Mouse (Mus musculus) c-Kit-positive CD71-negative TER-119-negative erythroid progenitor cells, embryonic 14.5 days (primary cell): ENCODE measurements at regions not wholly inside any gene's neighbourhood (a gene's known extent, or its start where the extent isn't known, plus 50 kb on each side); places are given as distances from the start of the nearest gene placed in this dataset.

Experiments
- DNase-seq: peaks from one replicate; pipeline ENCODE4 v3.0.0-alpha.2; 2013; ENCODE audit warnings: low read depth

- no peak for DNase-seq
Observed at GRCm38 (mm10) chr14:99713069-99713830, 414.8 kb downstream of the Klf5 start.

- DNase-seq, result no peak
Observed at GRCm38 (mm10) chr14:99733474-99734199, 435.1 kb downstream of the Klf5 start.

GRCm38 (mm10) chr14:99734200-99734567 is 435.7 kb downstream of the Klf5 start:
- no peak for DNase-seq

GRCm38 (mm10) chr14:99743625-99744297 is 445.3 kb downstream of the Klf5 start:
- no peak for DNase-seq

- no peak for DNase-seq
Observed at GRCm38 (mm10) chr14:99745209-99745608, 446.7 kb downstream of the Klf5 start.

- DNase-seq, result no peak
Observed at GRCm38 (mm10) chr14:99748166-99748565, 449.7 kb downstream of the Klf5 start.

- DNase-seq, result no peak
Observed at GRCm38 (mm10) chr14:99749308-99750305, 451.1 kb downstream of the Klf5 start.

- no peak for DNase-seq
Observed at GRCm38 (mm10) chr14:99758045-99758444, 459.6 kb downstream of the Klf5 start.

GRCm38 (mm10) chr14:99763336-99763735 is 464.8 kb downstream of the Klf5 start:
- DNase-seq, result no peak

GRCm38 (mm10) chr14:99771009-99771408 is 472.5 kb downstream of the Klf5 start:
- DNase-seq, result no peak

- DNase-seq, result no peak
Observed at GRCm38 (mm10) chr14:99772774-99773423, 474.4 kb downstream of the Klf5 start.

GRCm38 (mm10) chr14:99778477-99778876 is 480.0 kb downstream of the Klf5 start:
- no peak for DNase-seq

- DNase-seq, result no peak
Observed at GRCm38 (mm10) chr14:99778957-99779356, 480.5 kb downstream of the Klf5 start.

GRCm38 (mm10) chr14:99783646-99784045 is 485.2 kb downstream of the Klf5 start:
- no peak for DNase-seq

- DNase-seq, result no peak
Observed at GRCm38 (mm10) chr14:99785106-99785505, 486.6 kb downstream of the Klf5 start.

- DNase-seq, result no peak
Observed at GRCm38 (mm10) chr14:99786367-99786766, 487.9 kb downstream of the Klf5 start.

- DNase-seq, result no peak
Observed at GRCm38 (mm10) chr14:99788185-99788584, 489.7 kb downstream of the Klf5 start.

GRCm38 (mm10) chr14:99796293-99796692 is 488.2 kb downstream of the Klf12 start:
- no peak for DNase-seq

GRCm38 (mm10) chr14:99806052-99806451 is 478.4 kb downstream of the Klf12 start:
- no peak for DNase-seq

GRCm38 (mm10) chr14:99806599-99806998 is 477.9 kb downstream of the Klf12 start:
- no peak for DNase-seq
